Mouse (Mus musculus): Measurements from ENCODE around the gene Mlh1.

- TF ChIP-seq POLR2A (IDR thresholded peaks at IDR 0.05; ENCODE audit: control insufficient read depth, extremely low read depth, insufficient read depth, low read length, poor library complexity): no peak
- no peak for TF ChIP-seq CTCF (IDR thresholded peaks at IDR 0.05; ENCODE audit: borderline replicate concordance, control insufficient read depth, extremely low read depth, insufficient read depth, low read length, poor library complexity)
Observed at GRCm38 (mm10) chr9:111273958-111274357, 2.4 kb upstream of the Mlh1 start.

Data from thymus, adult 2 months (tissue).